Mouse (Mus musculus) cerebellum, adult 2 months (tissue): ENCODE results near the gene Pacrg. TPM values are rescaled to one million over a fixed set of nuclear protein-coding genes. Genes with fewer than 3 reads are reported as not detected.

ENCODE experiments used
- DNase-seq, 2 experiments: peaks; one replicate each; pipeline ENCODE4 v3.0.0; 2021
- H3K27ac ChIP-seq: fragments of 200-500 bp; 2 replicates; pipeline ENCODE4 v1.5.1; 2012; ENCODE audit warnings: low read length, control low read depth, inconsistent platforms; ENCODE audit not compliant: insufficient read depth
- H3K27me3 ChIP-seq: fragments of 200-500 bp; 2 replicates; pipeline ENCODE4 v1.6.1; 2012; ENCODE audit warnings: inconsistent platforms, mild to moderate bottlenecking, low read length, moderate library complexity; ENCODE audit not compliant: control insufficient read depth, insufficient read depth
- H3K4me1 ChIP-seq: fragments of 200-500 bp; 2 replicates; pipeline ENCODE4 v1.6.1; 2011; ENCODE audit warnings: low read length; ENCODE audit not compliant: control insufficient read depth, insufficient read depth
- H3K4me3 ChIP-seq: fragments of 200-500 bp; replicated peaks from 2 replicates; pipeline ENCODE3; 2011; ENCODE audit warnings: mild to moderate bottlenecking, low read depth, low read length, control low read depth; ENCODE audit not compliant: insufficient read depth
- CTCF ChIP-seq: fragments of 200-500 bp; IDR thresholded peaks from 2 replicates; pipeline ENCODE4 v1.5.1; 2011; ENCODE audit warnings: low read depth, mild to moderate bottlenecking, control low read depth, low read length, moderate library complexity, borderline replicate concordance; ENCODE audit not compliant: insufficient read depth
- POLR2A ChIP-seq: fragments of 200-500 bp; IDR thresholded peaks from 2 replicates; pipeline ENCODE4 v1.6.1; 2011; ENCODE audit warnings: low read length, control low read depth, borderline replicate concordance; ENCODE audit not compliant: insufficient read depth
- WGBS: fragments of 180-500 bp; shearing (Covaris S2); methylation state at CpG from one replicate; pipeline ENCODE4 v1.1.7; 2018; 5-methylcytosine and 5-hydroxymethylcytosine counted together
- polyA plus RNA-seq: library from polyadenylated mRNA; depleted of rRNA; stranded (reverse); fragments of >200 nt; gene quantifications from 2 replicates; pipeline ENCODE4 v1.2.3, GENCODE M21; 2012

Pacrg gene
- polyA plus RNA-seq, 1 experiment: 17.4 TPM

- no peak for TF ChIP-seq CTCF
- TF ChIP-seq POLR2A: no peak
- 76% methylated on average over 8 of the region's 8 CpGs for WGBS
- Histone ChIP-seq H3K4me3 (no peak overlapping the region), H3K4me1 (no peaks in the 10 kb centered on the region), H3K27ac (no peak overlapping the region), H3K27me3 (no peaks in the 10 kb centered on the region)
- DNase-seq: no peak
These were observed 349.5 kb downstream of the Pacrg start for GRCm38 (mm10) chr17:10490374-10491169.

- Histone ChIP-seq H3K4me3 (no peak overlapping the region), H3K27ac (no peak overlapping the region), H3K4me1 (no peaks in the 10 kb centered on the region), H3K27me3 (no peaks in the 10 kb centered on the region)
- TF ChIP-seq CTCF: no peak
- no peak for TF ChIP-seq POLR2A
- no peak for DNase-seq
- WGBS: 72% methylated on average over 2 of the region's 2 CpGs
These were observed 351.2 kb downstream of the Pacrg start for GRCm38 (mm10) chr17:10488873-10489272.

- Histone ChIP-seq H3K27ac (peak overlapping the region; percentile 65; the same call in 1 of the 2 replicates), H3K27me3 (no peaks in the 10 kb centered on the region), H3K4me1 (no peaks in the 10 kb centered on the region), H3K4me3 (no peak overlapping the region)
- TF ChIP-seq CTCF (no peak), POLR2A (no peak)
- peak in 1 of 2 experiments; percentile 21 for DNase-seq
- 76% methylated on average over 6 of the region's 6 CpGs for WGBS
These were observed 356.1 kb downstream of the Pacrg start for GRCm38 (mm10) chr17:10483945-10484546.

- 65% methylated on average over 1 of the region's 1 CpGs for whole genome bisulfite sequencing
- Histone ChIP-seq H3K27me3 (no peaks in the 10 kb centered on the region), H3K4me1 (no peaks in the 10 kb centered on the region), H3K27ac (no peak overlapping the region), H3K4me3 (no peak overlapping the region)
- TF ChIP-seq POLR2A: no peak
- TF ChIP-seq CTCF: no peak
- DNase-seq: no peak
These were observed 359.0 kb downstream of the Pacrg start for GRCm38 (mm10) chr17:10481081-10481480.

GRCm38 (mm10) chr17:10479020-10479707 is 360.9 kb downstream of the Pacrg start:
- WGBS: 80% methylated on average over 17 of the region's 17 CpGs
- no peak for DNase-seq
- no peaks in the 10 kb centered on the region for H3K4me1 ChIP-seq
- no peak overlapping the region for H3K27ac ChIP-seq
- H3K4me3 ChIP-seq: no peak overlapping the region
- no peak for TF ChIP-seq CTCF
- no peak for TF ChIP-seq POLR2A
- H3K27me3 ChIP-seq: no peaks in the 10 kb centered on the region

GRCm38 (mm10) chr17:10478377-10478776 is 361.7 kb downstream of the Pacrg start:
- TF ChIP-seq CTCF (no peak), POLR2A (no peak)
- H3K27ac ChIP-seq: no peak overlapping the region
- no peaks in the 10 kb centered on the region for H3K27me3 ChIP-seq
- H3K4me1 ChIP-seq: no peaks in the 10 kb centered on the region
- DNase-seq: no peak
- WGBS: 76% methylated on average over 3 of the region's 3 CpGs
- H3K4me3 ChIP-seq: no peak overlapping the region

GRCm38 (mm10) chr17:10476807-10477206 is 363.3 kb downstream of the Pacrg start:
- TF ChIP-seq POLR2A (no peak), CTCF (no peak)
- DNase-seq: no peak
- WGBS: 83% methylated on average over 7 of the region's 7 CpGs
- Histone ChIP-seq H3K27ac (no peak overlapping the region), H3K4me3 (no peak overlapping the region), H3K4me1 (no peaks in the 10 kb centered on the region), H3K27me3 (no peaks in the 10 kb centered on the region)

- 65% methylated on average over 6 of the region's 6 CpGs for WGBS
- no peaks in the 10 kb centered on the region for H3K27me3 ChIP-seq
- no peak overlapping the region for H3K27ac ChIP-seq
- H3K4me3 ChIP-seq: no peak overlapping the region
- TF ChIP-seq CTCF (no peak), POLR2A (no peak)
- H3K4me1 ChIP-seq: no peaks in the 10 kb centered on the region
- no peak for DNase-seq
These were observed 365.1 kb downstream of the Pacrg start for GRCm38 (mm10) chr17:10474972-10475371.
